Mouse (Mus musculus) kidney, postnatal 0 days (tissue): ENCODE data around the gene Hes6. TPM values are rescaled to one million over a fixed set of nuclear protein-coding genes. Genes with fewer than 3 reads are reported as not detected.

Source experiments
- ATAC-seq: fragments of 200-750 bp; cut with Nextera tagmentation; replicated peaks from 2 replicates; pipeline ENCODE4 v1.8.0; 2017; ENCODE audit warnings: low read depth, moderate number of reproducible peaks, moderate TSS enrichment, moderate library complexity; ENCODE audit not compliant: low FRiP score
- DNase-seq: peaks from one replicate; pipeline ENCODE4 v3.0.0-alpha.2; 2016; ENCODE audit warnings: low spot score
- H3K27ac ChIP-seq: fragments of 300-500 bp; sonication (generic); 2 replicates; pipeline ENCODE4 v1.5.1; 2014; ENCODE audit warnings: mild to moderate bottlenecking
- H3K27me3 ChIP-seq: fragments of 300-500 bp; sonication (generic); 2 replicates; pipeline ENCODE4 v1.6.1; 2014; ENCODE audit warnings: low read length, mixed read lengths; ENCODE audit not compliant: insufficient read depth
- H3K36me3 ChIP-seq: fragments of 300-500 bp; sonication (generic); 2 replicates; pipeline ENCODE4 v1.6.1; 2014; ENCODE audit warnings: low read length, mixed read lengths; ENCODE audit not compliant: insufficient read depth
- H3K4me1 ChIP-seq: fragments of 300-500 bp; sonication (generic); replicated peaks from 2 replicates; pipeline ENCODE4 v1.6.1; 2014; ENCODE audit warnings: antibody characterized with exemption, low read length, mixed read lengths; ENCODE audit not compliant: insufficient read depth
- H3K4me2 ChIP-seq: fragments of 300-500 bp; sonication (generic); 2 replicates; pipeline ENCODE4 v1.6.1; 2014; ENCODE audit warnings: mild to moderate bottlenecking, low read length, moderate library complexity, mixed read lengths
- H3K4me3 ChIP-seq: fragments of 300-500 bp; sonication (generic); replicated peaks from 2 replicates; pipeline ENCODE4 v1.5.1; 2014; ENCODE audit warnings: low read depth, low read length
- H3K9ac ChIP-seq: fragments of 300-500 bp; sonication (generic); 2 replicates; pipeline ENCODE4 v1.6.1; 2014; ENCODE audit warnings: low read depth, low read length
- H3K9me3 ChIP-seq: fragments of 300-500 bp; sonication (generic); replicated peaks from 2 replicates; pipeline ENCODE4 v1.6.1; 2016; ENCODE audit warnings: low read length, inconsistent platforms, mixed read lengths
- CTCF ChIP-seq: IDR thresholded peaks from 2 replicates; pipeline ENCODE4 v1.5.1; 2016; ENCODE audit warnings: antibody characterized with exemption, low read depth, mild to moderate bottlenecking, moderate library complexity
- WGBS: fragments of 180-500 bp; shearing (Covaris S2); extraction: QIAGEN DNeasy Blood & Tissue Kit; methylation state at CpG from one replicate; pipeline ENCODE4 v1.1.7; 2014; 5-methylcytosine and 5-hydroxymethylcytosine counted together
- polyA plus RNA-seq: library from polyadenylated mRNA; unstranded; fragments of >200 nt; fragmentation: Nextera tagmentation; extraction: Ambion mirVana; gene quantifications from 2 replicates; pipeline ENCODE4 v1.2.1, GENCODE M21; 2015

The Hes6 gene
- polyA plus RNA-seq, 1 experiment from 2014 or later: 60.6 TPM

DNA sequence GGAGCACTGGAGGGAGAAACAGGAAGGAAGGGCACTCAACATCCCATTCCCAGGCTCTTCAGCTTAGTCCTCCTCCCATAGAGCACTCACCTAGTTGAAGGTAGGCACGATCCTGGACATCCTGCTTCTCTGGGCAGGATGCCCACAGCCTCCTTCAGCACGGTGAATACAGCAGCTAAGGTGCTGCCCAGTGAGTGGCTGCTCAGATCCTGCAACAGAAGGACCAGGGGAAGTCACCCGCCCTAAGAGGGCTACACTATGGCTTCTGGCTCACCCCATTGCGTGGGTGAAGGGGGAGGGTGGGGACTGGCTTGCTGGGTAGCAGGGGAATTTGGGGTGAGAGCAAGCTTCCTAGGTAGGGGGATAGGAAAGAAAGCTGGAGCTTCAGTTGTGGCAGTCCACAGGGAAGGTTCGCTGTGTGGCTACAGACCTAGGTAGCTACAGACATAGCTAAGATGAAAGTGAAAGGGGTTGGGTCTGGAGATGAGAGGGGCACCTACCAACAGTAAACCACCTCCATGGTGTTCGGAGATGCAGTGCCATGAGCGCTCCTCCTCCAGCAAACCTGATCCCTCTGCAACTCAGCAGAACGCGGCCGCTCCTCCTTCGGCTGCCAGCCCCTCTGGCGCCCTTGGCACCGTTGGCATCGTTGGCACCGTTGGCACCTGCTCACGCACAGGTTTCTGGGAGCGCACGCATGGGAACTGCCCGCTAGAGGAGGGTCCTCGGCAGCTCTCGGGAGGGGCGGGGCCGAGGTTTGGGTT, 8.2 kb downstream of the Hes6 start:
- no peak for DNase-seq
- 57% methylated on average over 23 of the region's 23 CpGs for WGBS

DNA sequence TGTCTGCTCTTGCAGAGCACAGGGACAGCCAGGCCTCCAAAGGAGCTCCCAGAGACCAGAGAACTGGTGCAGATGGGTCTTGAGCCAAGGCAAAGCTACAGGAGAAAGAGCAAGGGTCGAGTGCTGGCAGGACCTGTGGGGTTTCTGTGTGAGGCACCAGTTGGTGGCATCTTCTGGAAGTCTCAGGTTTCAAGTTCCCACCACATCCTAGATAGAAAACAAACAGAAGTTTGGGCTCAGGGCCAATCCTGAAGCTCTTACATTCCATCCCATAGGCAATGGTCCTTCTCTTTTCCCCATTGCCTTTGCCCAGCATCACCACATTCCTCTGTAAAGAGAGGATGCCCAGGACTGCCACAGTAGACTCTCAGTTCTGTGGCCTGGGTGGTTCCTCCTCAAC, 8.9 kb downstream of the Hes6 start:
- Histone ChIP-seq H3K27me3 (no peaks in the 10 kb centered on the region), H3K4me3 (no peak overlapping the region), H3K36me3 (no peaks in the 10 kb centered on the region), H3K4me2 (no peak overlapping the region), H3K27ac (no peak overlapping the region), H3K9ac (no peak overlapping the region), H3K9me3 (no peaks in the 10 kb centered on the region), H3K4me1 (no peaks in the 10 kb centered on the region)
- DNase-seq (no peak), ATAC-seq (no peak)
- no peak for TF ChIP-seq CTCF
- WGBS: 27% methylated on average over 1 of the region's 1 CpGs

More for the DNA sequence above, 8.2 kb downstream of the Hes6 start:
- H3K27me3 ChIP-seq: no peaks in the 10 kb centered on the region
- no peak for TF ChIP-seq CTCF
- H3K27ac ChIP-seq: no peak overlapping the region
- no peak overlapping the region for H3K4me3 ChIP-seq
- peak; percentile 34; the same call in 1 of the 2 replicates for ATAC-seq
- H3K4me1 ChIP-seq: no peaks in the 10 kb centered on the region
- H3K36me3 ChIP-seq: no peaks in the 10 kb centered on the region
- no peaks in the 10 kb centered on the region for H3K9me3 ChIP-seq
- H3K4me2 ChIP-seq: no peak overlapping the region
- no peak overlapping the region for H3K9ac ChIP-seq

DNA sequence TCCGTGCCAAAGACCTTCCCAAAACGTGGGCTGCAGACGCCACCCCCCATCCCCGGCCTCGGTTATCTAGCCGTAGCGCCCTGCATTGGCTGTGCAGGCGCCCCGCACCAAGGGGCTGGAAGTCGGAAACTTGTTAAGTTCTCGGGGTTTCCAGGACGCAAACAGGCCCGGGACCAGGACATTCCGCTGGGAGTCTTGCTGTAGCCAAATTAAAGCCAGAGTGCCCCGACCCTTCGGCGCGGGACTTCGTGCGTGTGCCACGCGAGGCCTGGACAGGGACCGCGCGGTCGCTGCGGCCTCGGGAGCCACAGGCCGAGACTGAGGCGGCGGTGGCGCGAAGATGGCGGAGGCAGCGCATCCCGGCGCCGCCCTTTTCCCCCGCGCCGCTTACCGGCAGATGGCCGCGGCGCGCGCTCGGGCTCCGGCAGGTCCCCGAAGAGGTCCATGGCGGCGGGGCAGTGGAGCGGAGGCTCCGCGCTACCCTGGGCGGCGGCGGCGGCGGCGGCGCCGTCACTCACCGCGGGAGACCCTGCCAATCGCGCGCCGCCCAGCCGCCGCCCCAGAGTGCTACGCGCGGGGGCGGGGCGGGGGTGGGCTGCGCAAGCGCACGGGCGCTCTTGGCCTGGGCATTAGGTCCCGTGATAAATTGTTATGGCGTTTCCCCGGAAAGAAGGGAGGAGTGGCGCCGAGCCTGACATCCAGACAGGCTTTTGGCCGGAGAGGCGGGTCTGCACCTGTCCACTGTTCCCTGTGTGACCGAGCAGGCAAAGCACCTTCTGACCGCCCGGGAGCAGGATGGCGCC, 15.4 kb downstream of the Hes6 start, which contains the start of gene Ilkap:
Gene Ilkap (minus strand): TSS at position 556 of the 803 bp plus-strand sequence.
- peak; percentile 97 for ATAC-seq
- under 1% methylated on average over 77 of the region's 91 CpGs for WGBS

GRCm38 (mm10) chr1:91397927-91398259, 15.9 kb downstream of the Hes6 start:
- Histone ChIP-seq H3K36me3 (no peaks in the 10 kb centered on the region; the same call in 1 of the 2 replicates), H3K4me1 (peaks cover 14% of the 10 kb centered on the region; the same call in 1 of the 2 replicates), H3K27ac (peak overlapping the region; percentile 90), H3K27me3 (no peaks in the 10 kb centered on the region), H3K9ac (peak overlapping the region; percentile 93), H3K9me3 (no peaks in the 10 kb centered on the region), H3K4me3 (peak overlapping the region; percentile 89), H3K4me2 (peak overlapping the region; percentile 89)
- no peak for TF ChIP-seq CTCF
- DNase-seq (peak; percentile 36), ATAC-seq (no peak; the same call in 1 of the 2 replicates)
- WGBS: under 1% methylated on average over 12 of the region's 12 CpGs

More for the DNA sequence above, 15.4 kb downstream of the Hes6 start, which contains the start of gene Ilkap:
- peak within 1 kb of the TSS; percentile 93 for H3K9ac ChIP-seq
- H3K9me3 ChIP-seq: no peaks in the 10 kb centered on the region
- peak; percentile 90 for DNase-seq
- peak within 1 kb of the TSS; percentile 89 for H3K4me2 ChIP-seq
- no peaks in the 10 kb centered on the region for H3K36me3 ChIP-seq
- TF ChIP-seq CTCF: no peak
- H3K4me1 ChIP-seq: peaks cover 14% of the 10 kb centered on the region; the same call in 1 of the 2 replicates
- H3K27ac ChIP-seq: peak within 1 kb of the TSS; percentile 90
- H3K4me3 ChIP-seq: peak within 1 kb of the TSS; percentile 89
- H3K27me3 ChIP-seq: no peaks in the 10 kb centered on the region

GRCm38 (mm10) chr1:91390369-91390768, 23.5 kb downstream of the Hes6 start:
- DNase-seq (no peak), ATAC-seq (no peak)
- H3K36me3 ChIP-seq: peaks cover 26% of the 10 kb centered on the region
- no peak for TF ChIP-seq CTCF
- WGBS: 95% methylated on average over 5 of the region's 5 CpGs
- no peak overlapping the region for H3K4me2 ChIP-seq
- no peaks in the 10 kb centered on the region for H3K4me1 ChIP-seq
- H3K9me3 ChIP-seq: no peaks in the 10 kb centered on the region
- no peak overlapping the region for H3K27ac ChIP-seq
- H3K9ac ChIP-seq: no peak overlapping the region
- no peak overlapping the region for H3K4me3 ChIP-seq
- H3K27me3 ChIP-seq: no peaks in the 10 kb centered on the region

- H3K27me3 ChIP-seq: no peaks in the 10 kb centered on the region
- H3K27ac ChIP-seq: no peak overlapping the region
- WGBS: 90% methylated on average over 4 of the region's 4 CpGs
- H3K36me3 ChIP-seq: peaks cover 75% of the 10 kb centered on the region
- H3K9ac ChIP-seq: no peak overlapping the region
- H3K4me2 ChIP-seq: no peak overlapping the region
- ATAC-seq (peak; percentile 63), DNase-seq (no peak)
- H3K9me3 ChIP-seq: no peaks in the 10 kb centered on the region
- H3K4me1 ChIP-seq: no peaks in the 10 kb centered on the region
- TF ChIP-seq CTCF: no peak
- no peak overlapping the region for H3K4me3 ChIP-seq
These were observed 32.8 kb downstream of the Hes6 start for GRCm38 (mm10) chr1:91381091-91381471.
